Comparison of ENCODE assay signal across 16 mouse cellular contexts in genomic region chr7:132306671-132307412, GRCm38 (mm10). TPM values are rescaled to one million over a fixed set of nuclear protein-coding genes. Genes with fewer than 3 reads are reported as not detected.
A peak's percentile ranks its signal among the peaks of the same experiment; 100 is the strongest.
DNase-seq lines count a peak whose midpoint lies in the region; TF ChIP-seq lines count a peak whose summit lies in the region.
"Had no signal": no experiment of that assay in that cellular context is flagged by ENCODE, and none has a peak within 500 bp of the region (broad histone marks: within the 10 kb centered on the region; RNA-seq: fewer than 3 reads in every experiment).

No protein-coding gene starts in this region.

- no peaks in the 10 kb centered on the region for H3K27me3 ChIP-seq in cerebellum, adult 2 months (ENCODE audit: control insufficient read depth, insufficient read depth, low read length)
- peaks cover 31% of the 10 kb centered on the region for H3K27me3 ChIP-seq in CH12.LX (replicated peaks)
- H3K27me3 ChIP-seq in heart, embryonic 10.5 days (ENCODE audit: insufficient read depth, poor library complexity, severe bottlenecking), result no peaks in the 10 kb centered on the region; the same call in 1 of the 2 replicates
- H3K27me3 ChIP-seq: embryonic facial prominence, embryonic 12.5 days; forebrain, embryonic 13.5 days; forebrain, embryonic 15.5 days had no signal

- no peak overlapping the region for H3K4me3 ChIP-seq in cerebellum, adult 2 months (replicated peaks; ENCODE audit: insufficient read depth, low read depth, low read length)
- H3K4me3 ChIP-seq in CH12.LX (replicated peaks in 1 of 3; ENCODE audit: low read depth in 2 of 3, low read length in 2 of 3, poor library complexity in 1 of 3), result no peak overlapping the region
- H3K4me3 ChIP-seq in heart, embryonic 10.5 days, result no peak overlapping the region
- H3K4me3 ChIP-seq: embryonic facial prominence, embryonic 10.5 days; embryonic facial prominence, embryonic 12.5 days; forebrain, embryonic 13.5 days; forebrain, embryonic 15.5 days had no signal

- peak; percentile 34 for DNase-seq in adrenal gland, postnatal 10 days
- DNase-seq in adrenal gland, adult 2 months, result no peak
- peak in 1 of 2 experiments; percentile 65 for DNase-seq in cerebellum, adult 2 months
- no peak for DNase-seq in cerebellum, adult 11-12 months
- DNase-seq in CH12.LX (ENCODE audit: extremely low read depth), result peak; percentile 82
- peak; percentile 68 for DNase-seq in brain, adult 2 months (ENCODE audit: low read depth, low spot score)
- DNase-seq in urinary bladder, adult 18-20 months (ENCODE audit: low spot score in 2 of 2), result no peak
- DNase-seq in heart, embryonic 10.5 days (ENCODE audit: low spot score), result no peak
- DNase-seq: adrenal gland, postnatal 36 days; cerebellum, adult 9-10 months; cerebellum, postnatal 10 days; forebrain, postnatal 0 days had no signal

- TF ChIP-seq CTCF in cerebellum, adult 2 months (IDR thresholded peaks at IDR 0.05; ENCODE audit: borderline replicate concordance, insufficient read depth, low read depth, low read length), result no peak
- no peak for TF ChIP-seq CTCF in CH12.LX (conservative IDR thresholded peaks at IDR 0.05 in 1 of 2, IDR thresholded peaks at IDR 0.05 in 1 of 2; ENCODE audit: low read depth in 2 of 2, low read length in 2 of 2)

- H3K27ac ChIP-seq in cerebellum, adult 2 months (ENCODE audit: insufficient read depth, low read length), result 0 out of 2 replicates have a peak overlapping the region, but pooled peaks have one; percentile 28
- no peak overlapping the region for H3K27ac ChIP-seq in CH12.LX (ENCODE audit: insufficient read depth, low read depth)
- H3K27ac ChIP-seq in heart, embryonic 10.5 days, result no peak overlapping the region
- H3K27ac ChIP-seq: embryonic facial prominence, embryonic 10.5 days; embryonic facial prominence, embryonic 12.5 days; forebrain, embryonic 13.5 days; forebrain, embryonic 15.5 days had no signal

- H3K4me1 ChIP-seq in cerebellum, adult 2 months (ENCODE audit: control insufficient read depth, insufficient read depth, low read length), result peaks cover 38% of the 10 kb centered on the region
- H3K4me1 ChIP-seq in CH12.LX (ENCODE audit: control insufficient read depth in 1 of 2, insufficient read depth in 2 of 2), result peaks cover 28 to 57% of the 10 kb centered on the region in 2 experiments
- peaks cover 23% of the 10 kb centered on the region; the same call in 1 of the 2 replicates for H3K4me1 ChIP-seq in heart, embryonic 10.5 days

- WGBS in cerebellum, adult 2 months, result 62% methylated on average over 8 of the region's 8 CpGs
- 89% methylated on average over 8 of the region's 8 CpGs for WGBS in heart, embryonic 10.5 days

- no peak overlapping the region for H3K4me2 ChIP-seq in CH12.LX (ENCODE audit: insufficient read depth, low read depth, poor library complexity, severe bottlenecking)
- H3K4me2 ChIP-seq: embryonic facial prominence, embryonic 12.5 days; forebrain, embryonic 13.5 days; forebrain, embryonic 15.5 days had no signal

- no peaks in the 10 kb centered on the region for H3K9me3 ChIP-seq in CH12.LX (replicated peaks; ENCODE audit: low read length)
- H3K9me3 ChIP-seq in heart, embryonic 10.5 days, result no peaks in the 10 kb centered on the region
- H3K9me3 ChIP-seq: embryonic facial prominence, embryonic 10.5 days; embryonic facial prominence, embryonic 12.5 days; forebrain, embryonic 13.5 days; forebrain, embryonic 15.5 days had no signal

- dilution Hi-C loops in CH12.LX (cut with MboI; ENCODE audit: extremely low pct_ligation_motif_present, extremely low pct_unique_long_range_greater_than_20kb, low sequenced_read_pairs), result no loop called here

- no peak for TF ChIP-seq RAD21 in CH12.LX (IDR thresholded peaks at IDR 0.05; ENCODE audit: low read depth, low read length)

- in situ Hi-C loops in CH12.LX (cut with MboI; ENCODE audit: low pct_ligation_motif_present, low pct_unique_long_range_greater_than_20kb, low sequenced_read_pairs), result no loop called here

- no peaks in the 10 kb centered on the region for H3K36me3 ChIP-seq in CH12.LX (replicated peaks in 1 of 2; ENCODE audit: control insufficient read depth in 1 of 2, insufficient read depth in 1 of 2, low read length in 1 of 2)
- no peaks in the 10 kb centered on the region for H3K36me3 ChIP-seq in heart, embryonic 10.5 days
- H3K36me3 ChIP-seq: embryonic facial prominence, embryonic 10.5 days; embryonic facial prominence, embryonic 12.5 days; forebrain, embryonic 15.5 days had no signal

- no peaks in the 10 kb centered on the region for H3K79me2 ChIP-seq in CH12.LX (replicated peaks; ENCODE audit: control insufficient read depth, extremely low read depth, insufficient read depth, poor library complexity, severe bottlenecking)

- no peak for TF ChIP-seq POLR2A in cerebellum, adult 2 months (IDR thresholded peaks at IDR 0.05; ENCODE audit: borderline replicate concordance, insufficient read depth, low read length)
- TF ChIP-seq POLR2A in CH12.LX (IDR thresholded peaks at IDR 0.05; ENCODE audit: low read depth, low read length), result no peak

- TF ChIP-seq EP300 in CH12.LX (IDR thresholded peaks at IDR 0.05; ENCODE audit: low read length), result peak; percentile 94

- no peak overlapping the region for H3K9ac ChIP-seq in CH12.LX (ENCODE audit: insufficient read depth, low read depth)
- H3K9ac ChIP-seq: embryonic facial prominence, embryonic 12.5 days; forebrain, embryonic 13.5 days; forebrain, embryonic 15.5 days; forebrain, postnatal 0 days had no signal

TF ChIP-seq in CH12.LX, 34 proteins besides CTCF, POLR2A, EP300 and RAD21:
- TF ChIP-seq ZNF384 (IDR thresholded peaks at IDR 0.05; ENCODE audit: low read depth, low read length) (peak; percentile 98), ZKSCAN1 (IDR thresholded peaks at IDR 0.05; ENCODE audit: borderline replicate concordance, low read depth, low read length) (no peak), MAFK (IDR thresholded peaks at IDR 0.05; ENCODE audit: insufficient replicate concordance, low read length) (peak; percentile 58; the same call in 1 of the 2 replicates), CHD1 (IDR thresholded peaks at IDR 0.05; ENCODE audit: low read depth, low read length) (no peak), RCOR1 (conservative IDR thresholded peaks at IDR 0.05; ENCODE audit: low read depth, low read length) (peak; percentile 87; the same call in 1 of the 2 replicates), MAX (IDR thresholded peaks at IDR 0.05; ENCODE audit: low read length) (no peak), MEF2A (IDR thresholded peaks at IDR 0.05; ENCODE audit: borderline replicate concordance, low read depth, low read length) (peak; percentile 56), SIN3A (IDR thresholded peaks at IDR 0.05; ENCODE audit: low read length) (peak; percentile 69; the same call in 1 of the 2 replicates), NRF1 (IDR thresholded peaks at IDR 0.05; ENCODE audit: low read depth, low read length) (no peak), HCFC1 (IDR thresholded peaks at IDR 0.05; ENCODE audit: low read depth, low read length) (peak; percentile 32; the same call in 1 of the 2 replicates), ZC3H11A (IDR thresholded peaks at IDR 0.05; ENCODE audit: low read depth, low read length) (no peak), MXI1 (IDR thresholded peaks at IDR 0.05; ENCODE audit: low read depth, low read length) (no peak), MYC (IDR thresholded peaks at IDR 0.05; ENCODE audit: low read depth, low read length) (0 out of 2 replicates have a peak, but pooled peaks have one; percentile 19), MAZ (IDR thresholded peaks at IDR 0.05; ENCODE audit: low read depth, low read length) (peak; percentile 52; the same call in 1 of the 2 replicates), SMC3 (IDR thresholded peaks at IDR 0.05; ENCODE audit: low read depth, low read length) (no peak), USF2 (conservative IDR thresholded peaks at IDR 0.05; ENCODE audit: low read depth, low read length) (no peak), USF1 (IDR thresholded peaks at IDR 0.05; ENCODE audit: low read depth, low read length) (no peak), PAX5 (IDR thresholded peaks at IDR 0.05; ENCODE audit: low read length) (no peak), E2F4 (IDR thresholded peaks at IDR 0.05; ENCODE audit: insufficient replicate concordance, low read depth, low read length) (no peak), JUN (IDR thresholded peaks at IDR 0.05; ENCODE audit: insufficient read depth, low read depth, low read length) (peak; percentile 84), UBTF (IDR thresholded peaks at IDR 0.05; ENCODE audit: low read depth, low read length) (no peak), NELFE (IDR thresholded peaks at IDR 0.05; ENCODE audit: low read depth, low read length) (no peak), CHD2 (IDR thresholded peaks at IDR 0.05; ENCODE audit: low read length) (peak; percentile 79; the same call in 1 of the 2 replicates), TBP (conservative IDR thresholded peaks at IDR 0.05; ENCODE audit: low read depth, low read length) (0 out of 2 replicates have a peak, but pooled peaks have one; percentile 22), TCF12 (IDR thresholded peaks at IDR 0.05; ENCODE audit: low read depth, low read length) (0 out of 2 replicates have a peak, but pooled peaks have one; percentile 57), POLR2AphosphoS2 (IDR thresholded peaks at IDR 0.05; ENCODE audit: low read depth, low read length) (no peak), GABPA (IDR thresholded peaks at IDR 0.05; ENCODE audit: insufficient replicate concordance, low read depth, low read length) (no peak), ETS1 (conservative IDR thresholded peaks at IDR 0.05; ENCODE audit: low read depth, low read length) (peak; percentile 65), ZMIZ1 (IDR thresholded peaks at IDR 0.05; ENCODE audit: low read depth, low read length) (no peak), JUND (conservative IDR thresholded peaks at IDR 0.05; ENCODE audit: low read depth, low read length) (peak; percentile 93), BHLHE40 (IDR thresholded peaks at IDR 0.05; ENCODE audit: low read depth, low read length) (peak; percentile 80), IRF4 (IDR thresholded peaks at IDR 0.05; ENCODE audit: low read depth, low read length) (peak; percentile 99)

RNA-seq across cellular contexts. Expression of gene Chst15, which starts 10.2 kb away (rescaled TPM):
- total RNA-seq in adrenal gland, postnatal 10 days (2021), result 10 to 100 TPM; 39.3 to 40.3 TPM
- total RNA-seq in adrenal gland, adult 2 months (2021), result 10 to 100 TPM; 37.3 to 46.2 TPM
- 9.6 and 10.4 TPM in 2 replicates for polyA plus RNA-seq in adrenal gland, adult 2 months (2012; rRNA removed)
- 15.4 and 17.2 TPM in 2 replicates for polyA plus RNA-seq in cerebellum, adult 2 months (2012; rRNA removed)
- total RNA-seq in CH12.LX (2012; rRNA removed) (0.42 and 0.81 TPM in 2 replicates), CH12.LX (2014; rRNA removed) (0.42 and 0.51 TPM in 2 replicates)
- 0.56 and 0.57 TPM in 2 replicates for polyA plus RNA-seq in CH12.LX (2012; ENCODE audit: insufficient read length, low read depth)
- polyA plus RNA-seq in heart, embryonic 10.5 days (2016; fragmentation: Nextera tagmentation; extraction: Ambion mirVana), result 3.3 and 7.6 TPM in 2 replicates

Comparison
In these comparisons a context has a peak if more than half of its experiments do, and no peak if none do; other contexts are left out.
1. DNase-seq: peak in adrenal gland, postnatal 10 days (single experiment), CH12.LX (single experiment) and brain, adult 2 months (single experiment); none in adrenal gland, adult 2 months (single experiment), cerebellum, adult 11-12 months (single experiment), urinary bladder, adult 18-20 months (0 of 2) and heart, embryonic 10.5 days (single experiment).